Comparison of ENCODE assay signal across 10 mouse cellular contexts in the genomic region with DNA sequence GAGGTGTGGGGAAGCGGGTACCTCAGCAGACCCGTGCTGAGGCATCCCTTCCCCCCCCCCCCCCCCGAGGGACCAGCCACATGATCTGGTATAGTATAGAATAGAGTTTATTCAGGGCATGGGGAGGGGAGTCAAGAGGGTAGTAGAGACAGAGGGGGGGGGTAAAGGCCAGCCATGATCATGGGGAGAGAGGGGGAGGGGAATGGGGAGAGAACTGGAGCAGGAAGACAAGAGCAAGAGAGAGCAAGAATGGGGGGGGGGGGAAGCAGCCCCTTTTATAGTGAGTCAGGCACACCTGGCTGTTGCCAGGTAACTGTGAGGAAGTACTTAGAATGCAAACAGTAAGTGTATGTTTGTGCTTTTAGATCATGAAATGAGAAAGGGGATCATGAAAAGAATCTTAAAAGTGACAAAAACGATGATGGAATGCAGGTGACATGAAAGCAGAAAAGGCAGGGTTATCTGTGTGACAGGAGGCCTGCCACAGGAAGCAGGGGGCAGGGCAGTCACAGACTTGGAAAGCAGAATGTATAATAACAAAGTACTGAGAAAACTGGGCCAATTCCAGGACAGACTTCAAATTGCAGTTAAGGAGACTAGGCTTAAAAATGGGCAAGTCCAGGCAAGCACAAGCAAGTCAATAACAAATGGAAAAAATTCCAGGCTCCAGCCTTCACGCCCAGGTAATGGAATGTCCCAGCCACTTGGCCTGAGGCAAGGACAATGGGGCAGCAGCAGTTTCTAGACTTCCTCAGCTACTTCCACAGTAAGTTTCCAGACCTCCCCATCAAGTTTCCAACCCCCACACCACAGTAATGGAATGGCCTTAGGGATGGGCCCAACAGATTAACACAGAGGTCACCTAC. TPM values are rescaled to one million over a fixed set of nuclear protein-coding genes. Genes with fewer than 3 reads are reported as not detected.
A peak's percentile ranks its signal among the peaks of the same experiment; 100 is the strongest.
DNase-seq lines count a peak whose midpoint lies in the region; ATAC-seq and TF ChIP-seq lines count a peak whose summit lies in the region.
"Had no signal": no experiment of that assay in that cellular context is flagged by ENCODE, and none has a peak within 500 bp of the region (broad histone marks: within the 10 kb centered on the region; RNA-seq: fewer than 3 reads in every experiment).

No protein-coding gene starts in this region.

- H3K27me3 ChIP-seq in liver, adult 2 months (ENCODE audit: control insufficient read depth, insufficient read depth, low read length), result no peaks in the 10 kb centered on the region
- no peaks in the 10 kb centered on the region for H3K27me3 ChIP-seq in liver, embryonic 11.5 days (replicated peaks; ENCODE audit: control insufficient read depth, insufficient read depth, low read length)

- no peaks in the 10 kb centered on the region for H3K36me3 ChIP-seq in liver, adult 2 months (ENCODE audit: control insufficient read depth, insufficient read depth, low read length)
- no peaks in the 10 kb centered on the region for H3K36me3 ChIP-seq in liver, embryonic 11.5 days (ENCODE audit: control insufficient read depth, insufficient read depth, low read length)

- no peak overlapping the region for H3K4me2 ChIP-seq in liver, embryonic 11.5 days

- no peak for TF ChIP-seq CTCF in liver, adult 2 months (IDR thresholded peaks at IDR 0.05; ENCODE audit: low read depth, low read length)

- TF ChIP-seq POLR2A in liver, adult 2 months (IDR thresholded peaks at IDR 0.05; ENCODE audit: extremely low read depth, insufficient read depth, low read length), result no peak

- H3K79me2 ChIP-seq in liver, adult 2 months (ENCODE audit: control insufficient read depth, insufficient read depth, low read length), result no peaks in the 10 kb centered on the region

- H3K9me3 ChIP-seq in liver, embryonic 11.5 days (ENCODE audit: control insufficient read depth, low read length), result no peaks in the 10 kb centered on the region

- no peak for ATAC-seq in liver, embryonic 11.5 days (replicated peaks; ENCODE audit: low FRiP score)
- no peak for ATAC-seq in monocyte, adult 5-6 weeks (replicated peaks; ENCODE audit: insufficient number of reproducible peaks, low FRiP score, low TSS enrichment, poor library complexity, severe bottlenecking)

- no peak overlapping the region for H3K9ac ChIP-seq in liver, adult 2 months (ENCODE audit: low read depth, low read length)
- H3K9ac ChIP-seq in liver, embryonic 11.5 days (ENCODE audit: low read depth, low read length), result no peak overlapping the region
- H3K9ac ChIP-seq: liver, embryonic 14.5 days had no signal

- no peaks in the 10 kb centered on the region for H3K4me1 ChIP-seq in liver, adult 2 months (ENCODE audit: control insufficient read depth, insufficient read depth, low read length)
- H3K4me1 ChIP-seq in liver, embryonic 11.5 days (replicated peaks; ENCODE audit: control insufficient read depth, insufficient read depth, low read length), result peaks cover 2% of the 10 kb centered on the region; the same call in 1 of the 2 replicates

- no peak overlapping the region for H3K27ac ChIP-seq in liver, adult 2 months (replicated peaks; ENCODE audit: insufficient read depth, low read depth, low read length)
- H3K27ac ChIP-seq in liver, embryonic 11.5 days (ENCODE audit: low read depth, low read length), result no peak overlapping the region
- H3K27ac ChIP-seq: liver, embryonic 14.5 days had no signal

- H3K4me3 ChIP-seq in liver, adult 2 months (ENCODE audit: insufficient read depth, low read depth, low read length), result no peak overlapping the region
- no peak overlapping the region for H3K4me3 ChIP-seq in liver, embryonic 11.5 days (ENCODE audit: low read depth, low read length)
- H3K4me3 ChIP-seq: erythroblast, embryonic 14.5 days had no signal

- 58% methylated on average over 4 of the region's 5 CpGs for WGBS in liver, adult 2 months
- WGBS in liver, embryonic 11.5 days, result 40% methylated on average over 4 of the region's 5 CpGs

- DNase-seq in liver, adult 2 months (ENCODE audit: extremely low read depth, low read depth, low spot score), result peak; percentile 13
- no peak for DNase-seq in liver, embryonic 11.5 days (ENCODE audit: low spot score)
- DNase-seq in gonadal fat pad, adult 2 months (ENCODE audit: low read depth), result peak; percentile 63
- peak; percentile 31 to 60 for DNase-seq in kidney, postnatal 4 days
- DNase-seq in thymus, postnatal 14 days, result peak; percentile 47
- no peak for DNase-seq in right cerebral cortex, postnatal 36 days (ENCODE audit: low spot score in 2 of 2)
- no peak for DNase-seq in B cell, adult 2 months

RNA-seq across cellular contexts. Expression of a gene that starts 2.1 kb away (rescaled TPM):
- total RNA-seq in liver, adult 2 months (2014; rRNA removed), result not detected in 2 replicates
- polyA plus RNA-seq in liver, adult 2 months (2012; rRNA removed), result not detected in 2 replicates
- not detected in 2 replicates for polyA plus RNA-seq in liver, embryonic 11.5 days (2014; fragmentation: Nextera tagmentation; extraction: Ambion mirVana)
- 0.14 TPM in 1 of 2 replicates, not detected in the other for polyA plus RNA-seq in gonadal fat pad, adult 2 months (2012; rRNA removed)
- not detected in 3 replicates for total RNA-seq in monocyte, adult 5-6 weeks (2017)
- polyA plus RNA-seq: erythroblast, embryonic 14.5 days had no signal

RNA-seq across cellular contexts. Expression of a gene that starts 4.6 kb away (rescaled TPM):
- total RNA-seq in liver, adult 2 months (2014; rRNA removed), result 18.8 and 25.2 TPM in 2 replicates
- 31.0 and 40.9 TPM in 2 replicates for polyA plus RNA-seq in liver, adult 2 months (2012; rRNA removed)
- polyA plus RNA-seq in liver, embryonic 11.5 days (2014; fragmentation: Nextera tagmentation; extraction: Ambion mirVana), result 55.0 and 56.7 TPM in 2 replicates
- 69.1 and 76.1 TPM in 2 replicates for polyA plus RNA-seq in gonadal fat pad, adult 2 months (2012; rRNA removed)
- total RNA-seq in monocyte, adult 5-6 weeks (2017), result 56.2 to 96.3 TPM (median 60.3 TPM) in 3 replicates

RNA-seq across cellular contexts. Expression of a gene that starts 4.7 kb away (rescaled TPM):
- total RNA-seq in liver, adult 2 months (2014; rRNA removed), result not detected in 2 replicates
- polyA plus RNA-seq in liver, adult 2 months (2012; rRNA removed), result 1.3 and 2.4 TPM in 2 replicates
- 0.61 and 0.93 TPM in 2 replicates for polyA plus RNA-seq in liver, embryonic 11.5 days (2014; fragmentation: Nextera tagmentation; extraction: Ambion mirVana)
- polyA plus RNA-seq in gonadal fat pad, adult 2 months (2012; rRNA removed), result 2.6 and 2.7 TPM in 2 replicates
- total RNA-seq in monocyte, adult 5-6 weeks (2017), result 0.68 TPM in 1 of 3 replicates, not detected in the others

RNA-seq across cellular contexts. Expression of a gene that starts 30.3 kb away (rescaled TPM):
- 12.2 and 15.4 TPM in 2 replicates for total RNA-seq in liver, adult 2 months (2014; rRNA removed)
- polyA plus RNA-seq in liver, adult 2 months (2012; rRNA removed), result 11.0 and 11.2 TPM in 2 replicates
- 20.0 and 23.4 TPM in 2 replicates for polyA plus RNA-seq in liver, embryonic 11.5 days (2014; fragmentation: Nextera tagmentation; extraction: Ambion mirVana)
- 13.8 and 17.1 TPM in 2 replicates for polyA plus RNA-seq in gonadal fat pad, adult 2 months (2012; rRNA removed)
- 4.3 to 10.6 TPM (median 6.3 TPM) in 3 replicates for total RNA-seq in monocyte, adult 5-6 weeks (2017)

RNA-seq across cellular contexts. Expression of a gene that starts 36.7 kb away (rescaled TPM):
- not detected in 2 replicates for total RNA-seq in liver, adult 2 months (2014; rRNA removed)
- not detected in 2 replicates for polyA plus RNA-seq in liver, adult 2 months (2012; rRNA removed)
- polyA plus RNA-seq in liver, embryonic 11.5 days (2014; fragmentation: Nextera tagmentation; extraction: Ambion mirVana), result not detected in 2 replicates
- polyA plus RNA-seq in gonadal fat pad, adult 2 months (2012; rRNA removed), result 1.5 and 3.0 TPM in 2 replicates
- total RNA-seq in monocyte, adult 5-6 weeks (2017), result 1.7 TPM in 1 of 3 replicates, not detected in the others
- polyA plus RNA-seq: erythroblast, embryonic 14.5 days had no signal

Comparison
In these comparisons a context has a peak if more than half of its experiments do, and no peak if none do; other contexts are left out.
1. DNase-seq: peak in liver, adult 2 months (single experiment), gonadal fat pad, adult 2 months (single experiment), kidney, postnatal 4 days (2 of 2) and thymus, postnatal 14 days (single experiment); none in liver, embryonic 11.5 days (single experiment), right cerebral cortex, postnatal 36 days (0 of 2) and B cell, adult 2 months (0 of 2).